Mouse (Mus musculus): ENCODE measurements around the gene Kng1. TPM values are rescaled to one million over a fixed set of nuclear protein-coding genes. Genes with fewer than 3 reads are reported as not detected.
A peak's percentile ranks its signal among the peaks of the same experiment; 100 is the strongest.

Gene Kng1
- total and polyA plus RNA-seq, 3 experiments: not detected

- H3K9ac ChIP-seq (ENCODE audit: control insufficient read depth, low read depth, low read length, poor library complexity, severe bottlenecking): peak within 1 kb of the TSS; percentile 80
- no peaks in the 10 kb centered on the region for H3K27me3 ChIP-seq (ENCODE audit: control insufficient read depth in 1 of 2, insufficient read depth in 2 of 2, low read length in 2 of 2)
- no peaks in the 10 kb centered on the region for H3K9me3 ChIP-seq (replicated peaks; ENCODE audit: insufficient read depth, low read length)
- TF ChIP-seq TAL1 (IDR thresholded peaks at IDR 0.05; ENCODE audit: low read length) (no peak), POLR2AphosphoS5 (IDR thresholded peaks at IDR 0.05; ENCODE audit: borderline replicate concordance, low read depth, low read length) (peak; percentile 97; the same call in 1 of the 2 replicates), TBP (IDR thresholded peaks at IDR 0.05; ENCODE audit: low read depth, low read length) (peak; percentile 98), CTCF (IDR thresholded peaks at IDR 0.05 in 2 of 3, conservative IDR thresholded peaks at IDR 0.05 in 1 of 3; ENCODE audit: control insufficient read depth in 1 of 3, insufficient read depth in 1 of 3, low read depth in 2 of 3, low read length in 3 of 3, poor library complexity in 1 of 3, severe bottlenecking in 1 of 3) (peak in 1 of 3 experiments; percentile 18; a peak in 1 of 6 replicates), NRF1 (IDR thresholded peaks at IDR 0.05; ENCODE audit: insufficient read depth, low read depth, low read length, poor library complexity, severe bottlenecking) (no peak), POLR2A (IDR thresholded peaks at IDR 0.05; ENCODE audit: control insufficient read depth in 1 of 2, insufficient read depth in 1 of 2, low read depth in 1 of 2, low read length in 2 of 2, poor library complexity in 1 of 2) (peak; percentile 96 to 97), USF2 (IDR thresholded peaks at IDR 0.05; ENCODE audit: borderline replicate concordance in 1 of 2, insufficient read depth in 1 of 2, low read depth in 1 of 2, low read length in 2 of 2) (no peak)
- peak within 1 kb of the TSS; percentile 69 to 77 for H3K4me3 ChIP-seq (ENCODE audit: control insufficient read depth in 1 of 2, insufficient read depth in 1 of 2, low read depth in 2 of 2, low read length in 2 of 2)
- H3K4me1 ChIP-seq (ENCODE audit: control insufficient read depth in 1 of 2, insufficient read depth in 2 of 2, low read length in 2 of 2): peaks cover under 1 to 6% of the 10 kb centered on the region in 2 experiments; a peak in 3 of 4 replicates
- peaks cover 49% of the 10 kb centered on the region for H3K79me2 ChIP-seq (ENCODE audit: control insufficient read depth, insufficient read depth, low read length, poor library complexity)
- H3K27ac ChIP-seq (ENCODE audit: control insufficient read depth, low read depth, low read length): peak within 1 kb of the TSS; percentile 79
- peak; percentile 97 for DNase-seq (ENCODE audit: low read depth, low spot score)
- peaks cover 22% of the 10 kb centered on the region in 2 experiments for H3K36me3 ChIP-seq (ENCODE audit: control insufficient read depth in 1 of 2, insufficient read depth in 2 of 2, low read length in 2 of 2)
Observed at GRCm38 (mm10) chr16:23107231-23107942, 49.7 kb downstream of the Kng1 start, which contains the start of gene Eif4a2. TSS of gene Eif4a2 (plus strand) at chr16:23107444.

- peak; percentile 78 for DNase-seq (ENCODE audit: low read depth, low spot score)
- TF ChIP-seq TBP (IDR thresholded peaks at IDR 0.05; ENCODE audit: low read depth, low read length): peak; percentile 54; the same call in 1 of the 2 replicates
- peak; percentile 50 to 51 for TF ChIP-seq POLR2A (IDR thresholded peaks at IDR 0.05; ENCODE audit: control insufficient read depth in 1 of 2, insufficient read depth in 1 of 2, low read depth in 1 of 2, low read length in 2 of 2, poor library complexity in 1 of 2)
- TF ChIP-seq MAZ (IDR thresholded peaks at IDR 0.05; ENCODE audit: low read depth, low read length): no peak
- H3K27ac ChIP-seq (ENCODE audit: control insufficient read depth, low read depth, low read length): peak overlapping the region; percentile 79
- H3K4me3 ChIP-seq (ENCODE audit: control insufficient read depth in 1 of 2, insufficient read depth in 1 of 2, low read depth in 2 of 2, low read length in 2 of 2): peak overlapping the region; percentile 69 to 77
- peaks cover 55% of the 10 kb centered on the region for H3K79me2 ChIP-seq (ENCODE audit: control insufficient read depth, insufficient read depth, low read length, poor library complexity)
- no peaks in the 10 kb centered on the region for H3K9me3 ChIP-seq (replicated peaks; ENCODE audit: insufficient read depth, low read length)
- no peaks in the 10 kb centered on the region for H3K27me3 ChIP-seq (ENCODE audit: control insufficient read depth in 1 of 2, insufficient read depth in 2 of 2, low read length in 2 of 2)
- peak overlapping the region; percentile 80 for H3K9ac ChIP-seq (ENCODE audit: control insufficient read depth, low read depth, low read length, poor library complexity, severe bottlenecking)
- peaks cover 25 to 29% of the 10 kb centered on the region in 2 experiments for H3K36me3 ChIP-seq (ENCODE audit: control insufficient read depth in 1 of 2, insufficient read depth in 2 of 2, low read length in 2 of 2)
- H3K4me1 ChIP-seq (ENCODE audit: control insufficient read depth in 1 of 2, insufficient read depth in 2 of 2, low read length in 2 of 2): peaks cover 0 to 6% of the 10 kb centered on the region in 2 experiments; a peak in 2 of 4 replicates
Observed at GRCm38 (mm10) chr16:23107946-23108759, 50.5 kb downstream of the Kng1 start.

DNA sequence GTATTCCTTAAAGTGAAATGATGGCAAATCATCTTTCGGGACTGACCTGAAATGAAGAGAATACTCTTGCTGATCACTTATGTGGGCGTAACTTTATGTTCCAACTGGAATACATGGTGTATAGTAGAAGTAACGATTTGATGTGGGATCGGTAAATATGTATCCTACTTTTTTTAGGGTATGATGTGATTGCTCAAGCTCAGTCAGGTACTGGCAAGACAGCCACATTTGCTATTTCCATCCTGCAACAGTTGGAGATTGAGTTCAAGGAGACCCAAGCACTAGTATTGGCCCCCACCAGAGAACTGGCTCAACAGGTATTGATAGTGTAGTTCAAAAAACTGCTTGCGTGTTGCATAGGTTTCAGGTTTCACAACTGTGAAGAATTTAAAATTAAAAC lies 51.3 kb downstream of the Kng1 start:
- TF ChIP-seq TAL1 (IDR thresholded peaks at IDR 0.05; ENCODE audit: low read length) (no peak), POLR2A (IDR thresholded peaks at IDR 0.05; ENCODE audit: control insufficient read depth in 1 of 2, insufficient read depth in 1 of 2, low read depth in 1 of 2, low read length in 2 of 2, poor library complexity in 1 of 2) (peak in 1 of 2 experiments; percentile 48; a peak in 1 of 4 replicates)

More for the DNA sequence above, 51.3 kb downstream of the Kng1 start:
- Histone ChIP-seq H3K4me1 (ENCODE audit: control insufficient read depth in 1 of 2, insufficient read depth in 2 of 2, low read length in 2 of 2) (peaks cover 0 to 3% of the 10 kb centered on the region in 2 experiments; a peak in 2 of 4 replicates), H3K27me3 (ENCODE audit: control insufficient read depth in 1 of 2, insufficient read depth in 2 of 2, low read length in 2 of 2) (no peaks in the 10 kb centered on the region), H3K36me3 (ENCODE audit: control insufficient read depth in 1 of 2, insufficient read depth in 2 of 2, low read length in 2 of 2) (peaks cover 25 to 27% of the 10 kb centered on the region in 2 experiments), H3K27ac (ENCODE audit: control insufficient read depth, low read depth, low read length) (peak overlapping the region; percentile 79), H3K4me3 (ENCODE audit: control insufficient read depth in 1 of 2, insufficient read depth in 1 of 2, low read depth in 2 of 2, low read length in 2 of 2) (peak overlapping the region; percentile 69 to 77), H3K9ac (ENCODE audit: control insufficient read depth, low read depth, low read length, poor library complexity, severe bottlenecking) (peak overlapping the region; percentile 80), H3K79me2 (ENCODE audit: control insufficient read depth, insufficient read depth, low read length, poor library complexity) (peaks cover 55% of the 10 kb centered on the region), H3K9me3 (replicated peaks; ENCODE audit: insufficient read depth, low read length) (no peaks in the 10 kb centered on the region)
- peak; percentile 54 for DNase-seq (ENCODE audit: low read depth, low spot score)
